Mouse (Mus musculus) telencephalon, adult 2 months (tissue): ENCODE measurements at regions not wholly inside any gene's neighbourhood (a gene's known extent, or its start where the extent isn't known, plus 50 kb on each side); places are given as distances from the start of the nearest gene placed in this dataset.

Experiments
- DNase-seq: peaks from one replicate; pipeline ENCODE4 v3.0.0-alpha.2; 2011; ENCODE audit warnings: low read depth, low spot score

- DNase-seq: no peak
Measured at GRCm38 (mm10) chr12:104567622-104568021, 94.5 kb upstream of the Gsc start.

GRCm38 (mm10) chr12:104562961-104563360 is 89.8 kb upstream of the Gsc start:
- no peak for DNase-seq

- no peak for DNase-seq
Measured at GRCm38 (mm10) chr12:104560934-104561565, 87.9 kb upstream of the Gsc start.

GRCm38 (mm10) chr12:104557761-104558160 is 84.6 kb upstream of the Gsc start:
- peak; percentile 17 for DNase-seq

GRCm38 (mm10) chr12:104557307-104557706 is 84.2 kb upstream of the Gsc start:
- DNase-seq: no peak

GRCm38 (mm10) chr12:104548586-104548985 is 75.5 kb upstream of the Gsc start:
- DNase-seq: no peak

- no peak for DNase-seq
Measured at GRCm38 (mm10) chr12:104547561-104547960, 74.4 kb upstream of the Gsc start.

- no peak for DNase-seq
Measured at GRCm38 (mm10) chr12:104545993-104546769, 73.1 kb upstream of the Gsc start.

GRCm38 (mm10) chr12:104539911-104540310 is 66.8 kb upstream of the Gsc start:
- no peak for DNase-seq

GRCm38 (mm10) chr12:104538436-104538835 is 65.3 kb upstream of the Gsc start:
- no peak for DNase-seq

- DNase-seq: no peak
Measured at GRCm38 (mm10) chr12:104531512-104532447, 58.6 kb upstream of the Gsc start.

GRCm38 (mm10) chr12:104530586-104530985 is 57.5 kb upstream of the Gsc start:
- no peak for DNase-seq
